Mouse (Mus musculus): Measurements from ENCODE around the gene Poldip3.
A peak's percentile ranks its signal among the peaks of the same experiment; 100 is the strongest.

The Poldip3 gene

DNA sequence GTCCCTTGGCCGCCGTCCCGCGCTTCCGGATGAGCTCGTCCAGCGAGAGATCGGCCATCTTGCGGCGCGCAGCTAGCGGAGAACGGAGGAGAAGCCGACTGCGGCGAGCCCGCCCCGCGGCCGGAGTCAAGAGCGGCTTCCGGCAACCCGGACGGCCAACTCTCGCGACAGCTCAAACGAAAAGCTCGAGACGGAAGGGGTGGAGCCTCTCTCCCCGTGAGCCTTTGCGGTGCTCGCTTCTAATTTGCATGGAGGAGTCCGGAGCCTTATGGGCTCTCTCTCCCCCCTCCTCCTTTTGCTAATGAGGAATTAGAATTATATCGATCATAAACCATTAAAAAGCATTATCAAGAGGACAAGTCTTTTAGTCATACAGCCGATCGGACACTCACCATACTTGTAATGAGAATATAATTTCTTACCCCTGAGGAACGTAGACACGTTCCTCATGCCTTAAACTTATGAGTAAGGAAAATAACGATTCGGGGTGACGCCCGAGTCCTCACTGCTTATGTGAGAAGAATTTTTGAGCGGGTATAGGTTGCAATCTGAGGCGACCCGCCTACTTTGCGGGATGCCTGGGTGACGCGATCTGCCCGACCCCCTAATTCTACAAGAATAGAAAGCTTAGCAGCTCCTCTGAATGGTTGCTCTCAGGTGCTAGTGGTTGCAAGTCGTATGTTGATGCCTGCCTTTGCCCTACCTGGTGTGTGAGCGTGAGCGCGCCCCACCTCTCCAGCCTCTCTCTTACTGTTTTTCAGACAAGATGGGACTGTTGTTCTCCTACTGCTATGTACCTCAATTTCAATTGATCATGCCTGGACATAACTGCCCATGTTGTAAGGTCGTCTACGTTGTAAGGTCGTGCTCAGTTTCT is at the start of gene Poldip3:
Poldip3 (minus strand) TSS at position 189 of the 877 bp plus-strand sequence.
- peak; percentile 99 for DNase-seq

DNA sequence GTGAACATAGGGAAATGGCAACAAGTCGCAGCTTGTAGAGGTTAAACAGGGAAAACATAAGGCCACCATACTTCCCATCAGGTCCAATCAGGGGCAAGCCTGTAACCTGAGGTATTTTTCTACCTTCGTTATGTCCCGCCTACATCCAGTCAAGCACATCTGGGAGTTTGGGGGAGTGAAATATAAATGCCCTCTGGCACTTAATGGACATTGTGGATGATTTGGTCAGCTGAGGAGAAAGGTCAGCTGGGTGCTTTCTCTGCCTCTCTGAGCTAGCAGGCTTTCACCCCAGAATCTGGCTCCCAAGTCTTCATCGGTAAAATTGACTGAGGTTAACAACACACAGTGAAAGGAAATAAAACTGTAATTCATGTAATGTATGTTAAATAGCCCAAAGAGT is 44.2 kb upstream of the Poldip3 start:
- DNase-seq = no peak

DNA sequence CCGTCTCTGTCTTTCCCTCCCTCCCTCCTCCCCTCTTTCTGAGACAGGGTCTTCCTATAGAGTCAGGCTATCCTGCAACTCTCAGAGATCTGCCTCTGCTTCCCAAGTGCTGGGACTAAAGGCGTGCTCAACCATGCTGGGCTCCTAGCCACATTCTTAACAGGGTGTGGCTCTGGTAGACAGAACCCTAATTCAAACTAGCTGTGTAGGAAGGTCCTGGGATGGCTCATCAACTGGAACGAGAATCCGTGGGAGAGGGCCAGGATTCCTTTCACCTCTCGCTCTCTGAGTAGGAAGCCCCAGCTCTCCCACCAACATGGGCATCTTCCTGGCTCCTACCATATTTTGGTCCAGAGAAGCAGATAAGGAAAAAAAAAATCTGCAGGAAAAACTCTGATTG is 33.2 kb upstream of the Poldip3 start:
- DNase-seq = no peak

DNA sequence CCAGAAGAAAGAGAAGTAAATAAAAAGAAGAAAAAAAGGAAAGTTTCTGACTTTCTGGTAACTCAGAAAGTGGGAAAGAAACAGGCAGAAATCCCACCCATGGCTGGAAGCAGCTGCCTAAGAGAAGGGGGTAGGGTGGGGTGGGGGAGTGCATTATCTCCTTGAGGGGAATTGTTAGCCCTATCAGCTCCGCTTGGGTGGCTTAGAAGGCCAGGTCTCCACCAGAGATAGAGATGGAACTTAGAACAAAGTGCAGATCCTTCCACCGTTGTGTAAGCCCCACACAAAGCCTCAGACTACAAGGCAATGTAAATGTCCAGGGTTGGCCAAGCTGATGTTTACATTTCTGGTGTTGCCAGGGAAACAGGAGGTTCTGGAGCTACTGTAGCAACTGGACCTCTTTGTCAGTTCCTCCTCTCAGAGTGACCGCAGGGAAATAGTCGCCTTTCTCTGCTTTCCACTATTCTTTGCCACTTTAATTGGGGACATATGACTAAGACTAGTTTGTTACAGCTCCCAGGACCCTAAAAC is 32.7 kb upstream of the Poldip3 start:
- no peak for DNase-seq

DNA sequence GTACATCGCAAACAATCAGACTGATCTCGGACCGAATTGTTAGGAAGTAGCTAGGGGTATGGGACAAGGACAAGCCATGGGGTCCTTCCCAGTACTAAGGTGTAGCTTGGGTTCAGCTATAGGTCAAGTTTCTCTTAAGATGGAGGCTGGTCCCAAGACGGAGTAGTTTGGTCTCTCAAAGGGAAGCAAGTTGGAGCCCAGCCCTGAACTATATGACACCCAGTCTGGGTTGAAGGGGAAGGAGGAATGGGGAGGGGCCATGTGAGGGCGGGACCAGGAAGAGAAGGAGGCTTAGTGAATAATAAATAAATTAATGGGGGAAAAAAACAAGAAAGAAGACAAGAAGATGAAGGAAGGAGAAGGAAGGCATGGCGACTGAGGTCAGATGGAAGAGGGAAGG is 30.8 kb upstream of the Poldip3 start:
- DNase-seq = no peak

DNA sequence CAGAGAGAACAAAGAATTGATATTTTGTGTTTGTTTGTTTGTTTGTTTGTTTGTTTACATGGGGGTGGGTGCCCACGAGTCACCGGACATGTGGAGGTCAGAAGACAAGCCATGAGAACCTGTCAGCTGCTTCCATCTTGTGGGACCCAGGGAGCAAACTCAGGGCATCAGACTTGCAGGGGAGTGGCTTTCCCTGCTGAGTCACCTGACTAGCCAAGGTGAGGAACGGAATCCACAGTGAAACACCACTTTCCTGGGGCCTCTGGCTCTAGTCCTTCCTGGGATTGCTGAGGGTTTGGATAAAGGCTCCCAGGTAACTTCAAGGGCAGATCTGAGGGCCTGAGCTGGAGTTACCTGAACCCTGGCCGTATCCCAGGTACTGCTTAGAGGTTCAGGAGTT is 27.5 kb upstream of the Poldip3 start:
- no peak for DNase-seq

DNA sequence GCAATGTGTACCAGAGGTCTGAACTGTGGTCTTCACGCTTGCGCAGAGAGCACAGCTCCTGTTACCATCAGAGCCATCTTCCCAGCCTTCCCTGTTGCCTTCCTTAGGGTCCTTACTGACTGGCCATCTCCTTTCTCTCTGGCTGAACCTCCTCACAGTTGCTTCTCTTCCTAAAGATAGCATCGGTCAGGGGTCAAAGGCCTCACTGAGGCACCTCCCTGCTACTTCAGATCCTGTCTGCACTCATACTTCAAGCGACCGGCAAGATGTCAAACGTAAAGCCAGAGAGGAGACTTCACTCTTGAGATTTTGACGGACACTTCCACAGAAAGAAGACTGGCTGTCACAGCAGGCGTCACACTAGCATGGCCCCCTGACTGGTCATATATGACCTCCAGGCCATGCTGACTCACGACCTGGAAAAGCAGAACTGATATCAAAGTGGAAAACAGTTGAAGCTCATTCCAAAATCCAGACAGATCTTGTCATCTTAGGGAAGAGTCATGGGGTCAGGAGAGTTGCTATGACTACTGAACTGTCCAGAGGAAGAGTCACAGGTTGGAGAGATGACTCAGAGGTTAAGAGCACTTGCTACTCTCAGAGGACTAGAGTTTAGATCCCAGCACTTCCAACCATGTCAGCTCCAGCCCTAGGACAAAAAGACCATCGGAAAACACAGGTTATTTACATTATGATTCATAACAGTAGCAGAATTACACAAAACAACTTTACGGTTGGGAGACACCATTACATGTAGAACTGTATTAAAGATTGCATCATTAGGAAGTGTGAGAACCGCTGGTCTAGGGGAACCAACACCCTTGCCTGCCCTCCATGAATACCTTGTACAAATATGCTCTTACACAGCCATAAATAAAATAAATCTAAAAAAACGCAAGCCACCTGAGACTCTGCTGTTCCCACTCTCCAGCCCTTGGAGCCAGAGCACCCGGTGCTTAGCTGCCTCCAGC is 25.0 kb upstream of the Poldip3 start:
- no peak for DNase-seq

DNA sequence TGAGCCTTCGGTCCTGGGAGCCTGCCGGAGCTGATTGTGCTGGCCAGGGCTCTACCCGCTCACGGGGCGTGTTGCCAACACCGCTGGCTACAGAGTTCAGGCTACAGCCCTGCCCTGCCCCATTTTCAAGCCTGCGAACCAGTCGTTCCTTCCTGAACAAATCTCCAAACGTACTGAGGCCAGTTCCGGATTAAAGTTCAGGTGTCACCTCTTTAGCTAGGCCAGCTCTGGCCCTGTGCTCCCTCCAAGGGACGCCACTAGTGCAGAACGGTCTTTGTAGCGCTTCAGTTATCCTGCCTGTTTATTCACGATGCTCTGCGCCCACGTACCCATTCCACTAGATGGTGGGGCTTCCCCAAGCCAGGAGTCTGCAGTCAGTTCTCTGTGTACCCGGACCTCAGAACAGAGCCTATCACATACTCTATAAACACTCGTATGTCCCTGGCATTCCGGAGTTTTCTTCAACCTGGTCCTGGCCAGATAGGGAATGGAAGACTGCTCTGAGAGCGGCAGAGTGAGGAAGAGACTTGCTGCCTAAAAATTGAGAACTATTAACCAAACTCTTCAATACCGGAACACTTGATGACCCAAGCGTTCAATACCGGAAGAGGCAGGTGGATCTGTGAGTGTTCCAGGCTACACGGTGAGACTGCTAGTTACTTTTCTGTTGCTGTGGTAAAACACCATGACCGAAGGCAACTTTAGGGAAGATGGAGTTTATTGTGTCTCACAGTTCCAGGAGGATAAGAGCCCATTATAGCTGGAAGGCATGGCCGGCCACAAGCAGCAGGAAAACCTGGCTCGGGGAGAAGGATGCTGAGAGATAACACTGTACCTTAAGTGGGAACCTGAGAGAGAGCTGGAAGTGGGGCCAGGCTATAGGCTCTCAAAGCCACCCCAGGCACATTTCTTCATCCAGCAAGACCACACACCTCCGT is 23.6 kb upstream of the Poldip3 start, which contains the start of gene Cyb5r3:
Cyb5r3 (minus strand) TSS at position 101 of the 938 bp plus-strand sequence.
- no peak for DNase-seq

DNA sequence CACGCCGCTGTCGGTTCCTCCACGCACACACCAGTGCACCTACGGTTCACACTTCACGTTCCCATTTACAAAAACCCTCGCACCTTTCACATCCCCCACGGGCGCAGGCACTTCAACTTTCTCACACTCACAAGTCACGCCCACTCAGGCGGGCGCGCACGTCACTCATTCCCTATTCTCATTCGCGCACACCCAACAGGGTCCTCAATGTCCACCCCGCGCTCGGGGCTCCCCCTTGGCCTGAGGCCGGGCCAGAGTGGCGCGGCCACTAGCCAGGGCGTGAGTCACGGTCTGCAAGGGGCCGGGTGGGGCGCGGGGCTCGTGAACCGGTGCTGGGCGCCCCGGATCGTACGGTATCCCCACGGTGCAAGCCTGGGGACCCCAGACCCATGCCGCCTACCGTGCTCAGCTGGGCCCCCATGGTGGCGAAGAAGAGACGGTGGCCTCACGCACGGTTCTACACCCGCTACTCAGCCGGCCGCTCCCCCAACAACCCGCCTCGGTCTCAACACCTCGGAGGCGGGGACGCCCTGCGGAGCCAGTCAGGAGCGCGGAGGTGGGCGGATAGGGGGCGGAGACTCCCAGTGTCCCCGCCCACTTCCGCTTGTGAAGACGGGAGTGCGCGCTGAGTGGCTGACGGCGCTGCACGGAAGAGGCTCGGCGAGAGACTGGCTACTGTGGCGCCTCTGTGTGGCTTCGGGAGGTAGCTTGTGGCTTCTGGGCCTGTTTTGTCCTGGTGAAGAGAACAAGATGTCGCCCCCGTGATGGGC is 22.7 kb upstream of the Poldip3 start:
- peak; percentile 98 for DNase-seq

DNA sequence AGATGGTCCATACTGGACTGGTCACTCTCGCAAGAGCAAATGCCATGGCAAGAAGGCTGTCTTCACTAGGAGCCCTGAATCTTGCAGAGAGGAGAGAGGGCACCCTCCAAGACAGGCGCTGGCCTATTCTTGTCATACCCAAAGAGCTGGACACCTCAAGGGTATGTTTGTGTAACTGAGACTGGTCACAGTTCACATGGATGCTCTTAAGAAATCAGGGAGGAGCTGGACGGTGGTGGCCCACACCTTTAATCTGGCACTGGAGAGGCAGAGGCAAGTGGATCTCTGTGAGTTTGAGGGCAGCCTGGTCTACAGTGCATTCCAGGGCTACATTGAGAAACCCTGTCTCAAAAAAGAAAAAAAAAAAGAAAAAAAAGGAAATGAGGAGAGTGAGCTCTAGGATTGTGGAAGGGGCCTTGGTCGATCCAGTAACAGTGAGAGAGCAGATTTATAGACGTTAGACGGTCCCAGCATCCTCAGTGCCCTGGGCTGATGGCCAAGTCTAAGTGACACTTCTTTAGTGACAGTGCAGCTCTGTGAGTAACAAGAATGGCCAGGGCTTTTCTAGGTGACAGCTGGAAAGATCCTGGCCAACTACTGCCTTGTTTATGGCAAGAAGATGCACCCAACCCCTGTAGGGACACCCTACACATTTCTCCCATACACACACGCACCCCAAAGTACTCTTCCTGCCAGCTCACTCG is 21.9 kb upstream of the Poldip3 start:
- DNase-seq = peak; percentile 25

DNA sequence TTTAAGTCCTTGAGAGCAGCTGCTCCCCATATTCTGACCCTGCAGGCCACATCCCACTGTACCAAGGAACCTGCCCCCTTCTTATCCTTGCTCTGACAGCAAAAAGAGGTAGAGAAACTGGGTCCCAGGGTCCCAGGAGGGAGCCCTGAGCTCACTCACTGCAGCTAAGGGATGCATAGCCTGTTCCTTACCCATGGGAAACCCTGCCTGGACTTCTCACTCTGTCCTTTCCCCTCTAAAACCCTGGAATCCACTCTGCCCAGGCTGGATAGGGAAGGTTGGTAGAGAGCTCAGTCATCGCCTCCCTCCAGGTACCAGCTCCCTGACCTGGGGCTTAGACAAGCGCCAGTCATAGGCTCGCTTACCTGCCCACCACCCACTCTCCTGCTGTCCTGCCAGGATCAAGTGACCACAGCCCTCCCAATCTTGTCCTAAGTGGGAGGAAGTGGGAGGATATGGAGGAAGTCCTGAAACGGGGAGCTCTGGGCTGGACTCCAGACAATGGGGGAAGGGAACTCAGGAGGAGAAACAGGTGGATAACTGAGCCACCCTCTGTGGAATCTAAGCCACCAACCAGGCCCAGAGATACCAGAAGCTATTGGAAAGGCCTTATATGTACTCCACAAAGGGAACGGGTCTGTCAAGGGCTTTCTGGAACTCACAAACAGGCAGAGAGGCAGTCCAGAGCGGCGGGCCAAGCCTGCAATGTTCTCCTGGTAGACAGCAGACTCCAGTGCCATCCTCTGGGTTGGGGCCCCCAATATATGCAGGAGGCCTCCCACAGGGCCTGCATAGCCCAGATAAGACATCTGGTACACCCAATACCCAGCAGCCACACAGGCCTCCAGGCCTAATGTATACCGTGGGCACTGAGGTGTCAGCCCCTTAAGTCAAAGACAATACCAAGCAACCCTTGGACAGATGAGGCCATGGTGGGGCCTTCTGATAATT is 20.9 kb upstream of the Poldip3 start:
- no peak for DNase-seq

DNA sequence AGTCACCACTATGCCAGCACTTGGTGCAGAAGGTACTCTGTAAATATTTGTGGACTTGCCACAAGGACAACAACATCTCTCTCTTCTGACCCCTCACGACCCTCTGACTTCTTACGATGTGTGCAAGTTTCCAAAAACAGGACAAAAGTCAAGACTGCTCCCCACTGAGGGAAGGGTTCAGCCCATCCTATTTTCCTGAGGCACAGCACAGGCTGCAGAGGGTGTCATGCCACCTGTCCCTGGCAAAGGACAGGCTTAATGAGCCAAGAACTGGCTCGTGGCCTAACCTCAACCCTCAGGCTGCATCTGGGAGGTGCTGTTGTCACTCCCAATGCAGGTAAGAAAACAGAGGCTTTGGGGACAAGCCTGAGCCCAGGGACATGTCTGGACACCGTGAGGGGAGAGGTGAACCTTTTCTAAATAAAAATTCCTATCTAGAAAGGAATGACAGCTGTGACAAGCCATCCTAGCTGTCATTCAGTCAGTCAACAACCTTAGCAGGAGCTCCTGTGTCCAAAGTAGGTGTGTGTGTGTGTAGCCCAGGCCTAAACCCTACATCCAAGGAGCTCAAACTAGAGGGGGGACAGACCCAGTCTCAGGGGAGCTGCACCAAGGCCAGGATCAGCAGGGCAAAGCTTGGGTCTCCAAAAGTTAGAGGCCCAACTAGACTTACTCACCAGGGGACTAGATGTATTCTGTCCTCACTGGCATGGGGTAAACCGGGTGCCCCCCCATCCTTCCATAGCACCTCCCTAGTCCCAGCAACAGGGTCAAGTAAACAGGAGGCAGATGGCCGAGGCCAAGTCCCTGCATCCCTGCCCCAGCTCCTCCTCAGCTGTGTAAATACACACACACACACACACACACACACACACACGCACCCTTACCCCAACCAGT is 19.9 kb upstream of the Poldip3 start:
- no peak for DNase-seq

DNA sequence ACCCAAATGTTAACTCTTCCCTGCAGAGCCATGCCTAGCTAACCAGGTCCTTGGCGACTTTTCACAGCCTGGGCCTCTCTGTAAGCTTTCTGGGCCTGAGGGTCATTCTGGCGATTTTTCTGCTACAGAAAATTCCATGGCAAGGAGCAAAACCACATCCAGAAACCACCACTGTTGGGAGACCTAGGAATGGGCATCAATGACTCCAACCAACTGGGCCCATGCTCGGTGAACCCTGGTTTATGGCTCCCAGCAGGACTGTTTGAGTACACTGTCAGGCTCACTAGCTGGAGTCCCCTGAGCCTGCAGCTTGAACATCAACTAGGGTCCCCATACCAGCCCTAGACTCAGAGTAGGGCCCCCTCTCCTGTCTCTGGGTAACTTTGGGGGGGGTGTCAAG is 19.1 kb upstream of the Poldip3 start:
- no peak for DNase-seq

DNA sequence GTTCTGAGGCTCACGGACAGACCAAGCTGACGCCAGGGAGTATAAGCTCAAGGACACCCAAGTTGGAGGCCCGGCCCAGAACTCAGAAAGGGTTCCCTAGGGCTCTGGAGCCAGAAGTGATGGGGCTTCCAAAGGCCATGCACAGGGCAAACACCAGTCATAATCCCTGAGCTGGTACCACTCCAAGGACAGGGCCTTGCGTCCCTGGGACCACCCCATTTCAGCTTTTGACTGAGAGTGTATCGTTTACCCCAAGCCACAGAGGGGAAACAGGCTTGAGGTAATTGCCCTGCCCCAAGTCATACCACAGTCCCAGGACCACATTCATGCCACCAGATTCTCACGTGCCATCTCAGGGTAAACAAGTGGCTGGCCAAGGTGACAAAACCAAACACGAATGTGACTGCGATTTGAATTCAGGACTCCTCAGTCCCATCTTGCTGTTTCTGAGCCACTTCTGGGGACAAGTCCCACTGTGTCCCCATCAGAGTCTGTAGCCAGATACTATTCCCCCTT is 18.4 kb upstream of the Poldip3 start:
- DNase-seq = no peak

DNA sequence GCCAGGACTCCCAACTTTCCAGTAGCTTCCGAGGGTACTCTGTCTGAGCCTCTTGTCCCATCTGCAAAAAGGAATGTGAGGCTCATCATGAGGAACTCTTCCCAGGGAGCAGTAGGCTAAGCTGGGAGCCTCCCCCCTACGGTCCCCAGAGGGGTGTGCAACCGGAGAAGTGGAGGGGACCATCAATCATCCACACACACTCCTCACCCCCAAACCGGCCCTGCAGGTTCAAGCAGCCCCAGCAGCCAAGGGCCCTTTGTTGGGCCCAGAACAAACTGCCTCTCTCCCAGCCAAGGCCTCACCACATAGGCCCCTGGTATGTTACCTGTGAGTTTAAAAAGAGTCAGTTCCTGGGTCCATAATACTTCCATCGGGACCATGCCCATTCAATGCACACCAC is 17.9 kb upstream of the Poldip3 start:
- no peak for DNase-seq

DNA sequence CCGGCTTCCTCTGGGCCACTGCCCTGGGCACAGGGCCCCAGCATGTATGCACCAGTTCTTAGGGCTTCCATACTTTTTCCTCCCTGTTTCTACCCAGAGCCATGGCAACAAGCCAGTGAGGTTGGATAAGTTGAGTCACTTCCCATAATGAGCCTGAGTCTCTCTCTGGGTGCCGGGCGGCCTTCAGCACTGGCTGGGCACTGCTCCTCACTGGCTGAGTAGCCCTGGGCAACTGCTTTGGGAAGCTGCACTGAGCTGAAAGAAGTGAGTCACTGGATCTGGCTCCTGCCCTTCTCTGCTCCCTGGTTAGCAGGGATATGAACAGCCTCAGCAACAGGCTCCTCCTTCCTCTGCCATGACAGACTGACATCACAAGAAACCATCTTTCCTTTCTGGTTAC is 17.5 kb upstream of the Poldip3 start:
- DNase-seq = no peak

DNA sequence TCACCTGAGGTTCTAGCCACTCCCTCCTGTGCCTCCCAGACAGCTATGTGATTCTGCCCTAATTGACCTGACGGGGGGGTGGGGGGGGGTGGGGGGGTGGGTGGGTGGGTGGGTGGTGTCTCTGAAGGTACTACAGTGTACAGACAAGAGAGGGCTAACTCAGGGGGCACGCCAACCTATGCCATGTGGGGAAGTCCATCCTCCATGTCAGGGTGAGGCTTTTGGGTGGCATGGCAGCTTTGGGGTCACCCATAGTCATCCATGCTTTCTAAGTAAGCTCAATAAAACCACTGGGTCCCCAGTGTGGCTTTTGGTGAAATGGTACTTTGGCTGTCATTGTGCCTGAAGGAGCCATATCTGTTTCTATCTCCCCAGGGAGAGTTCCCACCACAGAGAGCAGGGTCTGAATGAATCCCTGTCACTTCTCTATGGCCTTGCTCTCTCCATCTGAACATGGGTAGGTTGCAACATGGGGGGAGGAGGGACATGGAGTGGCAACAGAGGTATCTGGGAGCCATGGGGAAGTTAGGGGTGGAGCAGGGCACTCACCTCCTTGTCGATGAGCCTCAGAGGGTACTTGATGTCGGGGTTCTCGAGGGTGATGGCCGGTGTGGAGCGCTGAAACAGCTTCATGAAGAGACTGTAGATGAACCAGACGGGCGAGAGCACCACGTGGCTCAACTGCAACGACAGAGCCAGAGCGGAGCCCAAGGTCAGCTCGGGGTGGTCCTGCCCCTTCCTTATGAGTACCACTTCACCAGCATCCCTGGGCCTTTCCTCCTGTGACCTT is 16.5 kb upstream of the Poldip3 start:
- no peak for DNase-seq
